Mouse (Mus musculus): Measurements from ENCODE around the gene Calr. TPM values are rescaled to one million over a fixed set of nuclear protein-coding genes. Genes with fewer than 3 reads are reported as not detected.

The Calr gene
- 437 and 467 TPM in 2 replicates for polyA plus RNA-seq (2012; rRNA removed)

- Histone ChIP-seq H3K4me1 (ENCODE audit: control insufficient read depth, insufficient read depth, low read length) (no peaks in the 10 kb centered on the region), H3K27ac (ENCODE audit: insufficient read depth, low read length) (peak within 1 kb of the TSS; percentile 13), H3K4me3 (ENCODE audit: insufficient read depth, low read length) (peak within 1 kb of the TSS; percentile 86)
- TF ChIP-seq CTCF (IDR thresholded peaks at IDR 0.05; ENCODE audit: extremely low read depth, insufficient read depth, low read length), result no peak
- TF ChIP-seq POLR2A (IDR thresholded peaks at IDR 0.05; ENCODE audit: extremely low read depth, insufficient read depth, low read length), result peak; percentile 99
Observed at GRCm38 (mm10) chr8:84846722-84847572, at the start of gene Calr. Calr (minus strand) TSS chr8:84846934.

- Histone ChIP-seq H3K27ac (ENCODE audit: insufficient read depth, low read length) (no peak overlapping the region), H3K4me1 (ENCODE audit: control insufficient read depth, insufficient read depth, low read length) (no peaks in the 10 kb centered on the region), H3K4me3 (ENCODE audit: insufficient read depth, low read length) (no peak overlapping the region)
- no peak for TF ChIP-seq CTCF (IDR thresholded peaks at IDR 0.05; ENCODE audit: extremely low read depth, insufficient read depth, low read length)
- no peak for TF ChIP-seq POLR2A (IDR thresholded peaks at IDR 0.05; ENCODE audit: extremely low read depth, insufficient read depth, low read length)
Observed at GRCm38 (mm10) chr8:84895963-84896362, 49.2 kb upstream of the Calr start.

- no peaks in the 10 kb centered on the region for H3K4me1 ChIP-seq (ENCODE audit: control insufficient read depth, insufficient read depth, low read length)
- TF ChIP-seq CTCF (IDR thresholded peaks at IDR 0.05; ENCODE audit: extremely low read depth, insufficient read depth, low read length) (no peak), POLR2A (IDR thresholded peaks at IDR 0.05; ENCODE audit: extremely low read depth, insufficient read depth, low read length) (peak; percentile 77; the same call in 1 of the 2 replicates)
- H3K27ac ChIP-seq (ENCODE audit: insufficient read depth, low read length), result no peak within 1 kb of the TSS
- H3K4me3 ChIP-seq (ENCODE audit: insufficient read depth, low read length), result peak within 1 kb of the TSS; percentile 55
Observed at GRCm38 (mm10) chr8:84893709-84894134, 47.0 kb upstream of the Calr start, which contains the start of gene Gcdh. Gcdh (minus strand) TSS chr8:84893921.

- no peaks in the 10 kb centered on the region for H3K4me1 ChIP-seq (ENCODE audit: control insufficient read depth, insufficient read depth, low read length)
- H3K4me3 ChIP-seq (ENCODE audit: insufficient read depth, low read length), result peak overlapping the region; percentile 55
- H3K27ac ChIP-seq (ENCODE audit: insufficient read depth, low read length), result no peak overlapping the region
- TF ChIP-seq POLR2A (IDR thresholded peaks at IDR 0.05; ENCODE audit: extremely low read depth, insufficient read depth, low read length) (no peak), CTCF (IDR thresholded peaks at IDR 0.05; ENCODE audit: extremely low read depth, insufficient read depth, low read length) (no peak)
Observed at GRCm38 (mm10) chr8:84892993-84893708, 46.4 kb upstream of the Calr start.

- no peak overlapping the region for H3K27ac ChIP-seq (ENCODE audit: insufficient read depth, low read length)
- H3K4me3 ChIP-seq (ENCODE audit: insufficient read depth, low read length), result no peak overlapping the region
- H3K4me1 ChIP-seq (ENCODE audit: control insufficient read depth, insufficient read depth, low read length), result no peaks in the 10 kb centered on the region
- no peak for TF ChIP-seq POLR2A (IDR thresholded peaks at IDR 0.05; ENCODE audit: extremely low read depth, insufficient read depth, low read length)
- no peak for TF ChIP-seq CTCF (IDR thresholded peaks at IDR 0.05; ENCODE audit: extremely low read depth, insufficient read depth, low read length)
Observed at GRCm38 (mm10) chr8:84889141-84889540, 42.4 kb upstream of the Calr start.

GRCm38 (mm10) chr8:84888280-84888679 is 41.5 kb upstream of the Calr start:
- TF ChIP-seq POLR2A (IDR thresholded peaks at IDR 0.05; ENCODE audit: extremely low read depth, insufficient read depth, low read length), result no peak
- no peak for TF ChIP-seq CTCF (IDR thresholded peaks at IDR 0.05; ENCODE audit: extremely low read depth, insufficient read depth, low read length)
- H3K4me1 ChIP-seq (ENCODE audit: control insufficient read depth, insufficient read depth, low read length), result no peaks in the 10 kb centered on the region
- H3K27ac ChIP-seq (ENCODE audit: insufficient read depth, low read length), result no peak overlapping the region
- no peak overlapping the region for H3K4me3 ChIP-seq (ENCODE audit: insufficient read depth, low read length)

GRCm38 (mm10) chr8:84884728-84885127 is 38.0 kb upstream of the Calr start:
- Histone ChIP-seq H3K4me3 (ENCODE audit: insufficient read depth, low read length) (no peak overlapping the region), H3K27ac (ENCODE audit: insufficient read depth, low read length) (no peak overlapping the region), H3K4me1 (ENCODE audit: control insufficient read depth, insufficient read depth, low read length) (no peaks in the 10 kb centered on the region)
- TF ChIP-seq CTCF (IDR thresholded peaks at IDR 0.05; ENCODE audit: extremely low read depth, insufficient read depth, low read length), result no peak
- no peak for TF ChIP-seq POLR2A (IDR thresholded peaks at IDR 0.05; ENCODE audit: extremely low read depth, insufficient read depth, low read length)

- no peaks in the 10 kb centered on the region for H3K4me1 ChIP-seq (ENCODE audit: control insufficient read depth, insufficient read depth, low read length)
- H3K27ac ChIP-seq (ENCODE audit: insufficient read depth, low read length), result no peak overlapping the region
- TF ChIP-seq POLR2A (IDR thresholded peaks at IDR 0.05; ENCODE audit: extremely low read depth, insufficient read depth, low read length) (no peak), CTCF (IDR thresholded peaks at IDR 0.05; ENCODE audit: extremely low read depth, insufficient read depth, low read length) (no peak)
- H3K4me3 ChIP-seq (ENCODE audit: insufficient read depth, low read length), result no peak overlapping the region
Observed at GRCm38 (mm10) chr8:84878915-84879314, 32.2 kb upstream of the Calr start.

GRCm38 (mm10) chr8:84877297-84878035 is 30.7 kb upstream of the Calr start:
- Histone ChIP-seq H3K27ac (ENCODE audit: insufficient read depth, low read length) (no peak overlapping the region), H3K4me1 (ENCODE audit: control insufficient read depth, insufficient read depth, low read length) (no peaks in the 10 kb centered on the region)
- TF ChIP-seq CTCF (IDR thresholded peaks at IDR 0.05; ENCODE audit: extremely low read depth, insufficient read depth, low read length), result no peak
- TF ChIP-seq POLR2A (IDR thresholded peaks at IDR 0.05; ENCODE audit: extremely low read depth, insufficient read depth, low read length), result no peak

More at GRCm38 (mm10) chr8:84877297-84878035, 30.7 kb upstream of the Calr start:
- H3K4me3 ChIP-seq (ENCODE audit: insufficient read depth, low read length), result no peak overlapping the region

Data from cortical plate, adult 2 months (tissue).